Mouse (Mus musculus): Measurements from ENCODE around the gene Tas2r110.

Tas2r110 gene

GRCm38 (mm10) chr6:132867708-132868107 is at the start of gene Tas2r110:
Gene Tas2r110, plus strand, starts transcription at chr6:132868008.
- no peak for DNase-seq

DNA sequence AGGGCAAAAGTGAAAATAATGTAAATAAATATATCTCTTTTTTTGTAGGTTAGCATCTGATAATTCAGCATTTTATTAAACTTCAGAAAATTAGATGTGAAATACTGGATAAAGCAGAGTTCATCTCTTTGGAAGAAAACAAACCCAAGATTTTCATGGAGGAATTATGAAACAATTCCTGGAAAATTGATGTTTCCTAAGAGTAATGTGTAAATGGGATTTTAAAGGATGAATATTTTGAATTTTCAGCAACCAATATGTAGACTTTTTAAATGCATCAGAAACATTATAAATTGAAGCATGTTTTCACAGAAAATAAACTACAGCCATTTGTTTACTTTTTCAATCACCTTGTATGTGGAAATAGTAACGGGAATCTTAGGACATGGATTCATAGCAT is 21.0 kb upstream of the Tas2r110 start, which contains the start of gene Tas2r123:
Gene Tas2r123, plus strand, starts transcription at position 301 of the 400 bp plus-strand sequence.
- no peak for DNase-seq

GRCm38 (mm10) chr6:132855138-132855537 is 12.7 kb upstream of the Tas2r110 start, which contains the start of gene Tas2r116:
Gene Tas2r116, plus strand, starts transcription at chr6:132855438.
- DNase-seq: no peak

DNA sequence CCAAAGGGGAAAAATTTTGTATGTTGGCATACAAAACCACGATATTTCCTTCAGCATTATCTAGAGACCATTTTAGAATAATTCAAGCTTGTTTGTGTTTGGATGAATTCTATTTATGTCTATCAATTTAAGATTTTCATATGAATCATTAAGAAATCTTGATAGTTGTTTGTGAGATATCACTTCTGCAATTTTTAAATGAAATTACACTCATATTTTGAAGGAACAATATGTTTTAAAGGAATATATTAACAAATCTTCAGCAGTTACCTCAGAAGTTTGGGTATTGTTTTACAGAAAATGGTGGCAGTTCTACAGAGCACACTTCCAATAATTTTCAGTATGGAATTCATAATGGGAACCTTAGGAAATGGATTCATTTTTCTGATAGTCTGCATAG is 24.9 kb downstream of the Tas2r110 start, which contains the start of gene Tas2r113:
Gene Tas2r113, plus strand, starts transcription at position 301 of the 400 bp plus-strand sequence.
- DNase-seq: no peak

GRCm38 (mm10) chr6:132909351-132909750 is 41.5 kb downstream of the Tas2r110 start, which contains the start of gene Tas2r125:
Gene Tas2r125, plus strand, starts transcription at chr6:132909651.
- no peak for DNase-seq

Measured in lung, adult 18-20 months (tissue).